Mouse (Mus musculus): ENCODE measurements at regions not wholly inside any gene's neighbourhood (a gene's known extent, or its start where the extent isn't known, plus 50 kb on each side); places are given as distances from the start of the nearest gene placed in this dataset.
"Not testable (repeated sequence)": the region's sequence is repeated elsewhere in the genome, so short reads cannot be mapped to it uniquely, and the experiment has no call there.

DNA sequence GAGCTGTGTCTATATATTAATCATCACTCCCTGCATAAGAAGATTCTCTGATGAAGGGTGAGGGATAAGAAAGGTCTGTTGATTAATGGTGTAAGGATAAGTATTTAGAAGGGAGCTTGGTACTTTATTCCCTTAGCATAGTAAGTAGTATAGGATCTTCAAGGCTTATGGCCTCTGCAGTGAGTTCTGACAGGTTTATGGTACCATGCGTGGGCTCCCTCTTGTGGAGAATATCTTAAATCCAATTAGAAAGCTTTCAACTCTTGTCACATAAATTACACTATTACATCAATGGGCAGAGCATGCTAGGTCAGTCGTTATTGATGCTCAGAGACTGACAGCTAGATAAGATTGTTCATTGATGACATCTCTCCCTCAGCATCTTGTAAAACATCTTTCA is 112.7 kb upstream of the Grin3a start:
- in situ Hi-C loops (cut with MseI, MboI): loop anchor here in 1 of 2 experiments (25.0 kb wide), 1 partner anchor 271 kb away; the partner anchor contains the start of gene Ppp3r2

- in situ Hi-C loops (cut with MseI, MboI): loop anchor here in 1 of 2 experiments (25.0 kb wide), 1 partner anchor 270 kb away; the partner anchor contains the start of gene Ppp3r2
Observed at GRCm38 (mm10) chr4:49956855-49957254, 111.3 kb upstream of the Grin3a start.

GRCm38 (mm10) chr4:49946306-49946705 is 100.8 kb upstream of the Grin3a start:
- in situ Hi-C loops (cut with MseI, MboI): no loop called here

GRCm38 (mm10) chr4:49937471-49937870 is 91.9 kb upstream of the Grin3a start:
- in situ Hi-C loops (cut with MseI, MboI): no loop called here

DNA sequence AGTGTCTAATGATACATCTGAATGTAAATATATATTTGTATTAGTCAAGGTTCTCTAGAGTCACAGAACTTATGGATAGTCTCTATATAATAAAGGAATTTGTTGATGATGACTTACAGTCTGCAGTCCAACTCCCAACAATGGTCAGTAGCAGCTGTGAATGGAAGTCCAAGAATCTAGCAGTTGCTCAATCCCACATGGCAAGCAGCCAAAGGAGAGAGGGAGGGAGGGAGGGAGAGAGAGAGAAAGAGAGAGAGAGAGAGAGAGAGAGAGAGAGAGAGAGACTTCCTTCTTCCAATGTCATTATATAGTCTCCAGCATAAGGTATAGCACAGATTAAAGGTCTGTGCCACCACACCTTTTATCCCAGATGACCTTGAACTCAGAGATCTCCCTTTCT is 84.1 kb upstream of the Grin3a start:
- in situ Hi-C loops (cut with MseI, MboI): not testable (repeated sequence)

GRCm38 (mm10) chr4:49927045-49927444 is 81.5 kb upstream of the Grin3a start:
- in situ Hi-C loops (cut with MseI, MboI): no loop called here

DNA sequence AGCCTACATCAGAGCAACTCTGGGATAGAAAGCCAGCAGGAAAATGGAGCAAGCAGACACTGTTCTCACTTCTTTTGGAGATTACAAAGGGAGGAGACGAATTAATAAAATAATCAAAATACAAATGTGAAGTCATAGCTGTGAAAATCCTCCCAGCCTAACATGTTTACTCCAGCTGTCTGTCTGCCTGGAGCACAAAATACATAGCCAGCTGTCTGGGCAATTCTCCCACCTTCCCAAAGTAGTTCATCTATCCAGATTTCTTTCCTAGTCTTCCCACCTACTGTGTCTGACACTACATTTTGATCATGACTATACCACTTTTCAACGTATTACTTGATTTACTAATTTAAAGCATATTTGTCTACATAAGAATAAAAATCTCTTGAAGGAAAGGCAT is 68.7 kb upstream of the Grin3a start:
- in situ Hi-C loops (cut with MseI, MboI): no loop called here

DNA sequence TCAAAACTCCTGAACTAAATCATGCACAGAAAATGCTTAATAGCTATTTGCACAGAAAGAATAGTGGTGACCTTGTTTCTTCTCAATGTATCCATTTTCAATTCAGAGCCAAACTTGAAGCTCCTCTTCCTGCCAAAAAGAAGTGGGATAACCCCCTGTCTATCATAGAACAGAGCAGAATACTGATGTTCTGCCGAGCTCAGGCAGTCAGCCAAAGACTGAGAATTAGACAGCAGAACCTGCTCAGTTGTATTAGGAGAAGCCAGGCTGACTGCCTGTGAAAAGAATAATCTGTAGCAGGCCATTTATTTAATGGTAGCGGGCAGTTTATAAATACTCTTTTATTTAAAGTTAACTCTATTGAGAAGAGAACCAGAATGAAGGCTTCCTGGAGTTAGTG is 68.1 kb upstream of the Grin3a start:
- in situ Hi-C loops (cut with MseI, MboI): no loop called here

All from mouse trophoblast stem cell (cell line).